Mouse (Mus musculus) layer of hippocampus, adult 9-11 months (tissue): ENCODE results near the gene Cog1.

ENCODE experiments used
- DNase-seq: peaks from one replicate; pipeline ENCODE4 v3.0.0; 2022

The Cog1 gene

DNA sequence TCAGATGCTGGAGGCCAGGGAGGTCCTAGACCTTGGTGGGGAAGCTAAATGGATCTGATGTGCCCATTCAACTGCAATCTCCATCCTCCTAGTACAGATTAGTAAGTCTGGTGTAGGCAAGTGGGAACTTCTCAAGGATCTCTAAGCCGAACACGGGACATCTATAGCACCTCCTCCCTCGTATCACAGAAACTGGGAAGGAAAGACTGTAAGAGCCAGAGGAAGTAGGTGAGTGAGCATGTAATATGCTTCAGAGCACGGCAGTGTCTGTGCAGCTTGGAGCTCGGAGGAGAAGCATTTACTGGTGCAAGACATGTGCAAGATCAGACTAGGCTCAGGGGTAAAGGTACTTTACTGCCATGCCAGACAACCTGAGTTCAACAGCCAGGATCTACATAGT is 19.9 kb downstream of the Cog1 start:
- DNase-seq = no peak

- DNase-seq = no peak
Observed at GRCm38 (mm10) chr11:113669711-113670110, 20.7 kb downstream of the Cog1 start.

DNA sequence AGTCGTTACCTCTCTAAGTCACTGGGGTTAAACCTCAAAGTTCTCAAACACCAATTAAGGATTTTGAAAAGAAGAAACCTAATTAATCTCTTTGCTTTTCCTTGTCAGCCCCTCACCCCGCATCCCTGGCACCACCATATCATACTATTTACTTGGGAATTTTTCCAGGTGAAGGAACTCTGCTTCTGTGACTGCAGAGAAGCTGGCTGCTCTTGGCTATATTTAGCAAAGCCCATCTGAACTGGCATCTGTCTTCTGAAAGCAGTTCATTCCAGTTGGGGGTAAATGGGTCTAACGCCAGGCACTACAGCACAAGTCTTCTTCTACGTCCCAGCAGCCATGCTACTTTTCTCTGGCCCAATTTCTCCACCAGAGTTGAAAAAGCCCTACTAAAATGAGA is 24.6 kb downstream of the Cog1 start:
- DNase-seq = peak; percentile 48

DNA sequence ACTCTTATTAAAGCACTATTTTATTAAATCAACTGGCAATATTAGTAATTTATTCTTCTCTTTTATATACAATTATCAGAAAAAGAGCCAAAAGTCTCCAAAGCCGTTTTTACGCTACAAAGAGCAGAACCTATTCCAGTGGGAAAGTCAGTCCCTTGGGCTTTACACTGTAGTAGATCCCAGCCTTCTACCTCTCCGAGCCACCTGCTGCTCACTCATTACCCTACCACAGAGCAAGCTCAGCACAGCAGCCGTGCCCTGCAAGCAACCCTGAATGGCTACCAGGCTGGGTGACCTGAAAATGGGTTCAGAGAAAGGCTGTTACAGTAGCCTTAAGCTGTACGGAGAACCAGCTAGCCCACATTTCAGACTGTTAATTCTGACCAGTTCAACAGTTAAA is 25.6 kb downstream of the Cog1 start:
- no peak for DNase-seq

GRCm38 (mm10) chr11:113676847-113677246 is 27.9 kb downstream of the Cog1 start:
- no peak for DNase-seq

GRCm38 (mm10) chr11:113677378-113677777 is 28.4 kb downstream of the Cog1 start:
- no peak for DNase-seq

- no peak for DNase-seq
Observed at GRCm38 (mm10) chr11:113678373-113678772, 29.4 kb downstream of the Cog1 start.

GRCm38 (mm10) chr11:113680954-113681353 is 32.0 kb downstream of the Cog1 start:
- DNase-seq = no peak

DNA sequence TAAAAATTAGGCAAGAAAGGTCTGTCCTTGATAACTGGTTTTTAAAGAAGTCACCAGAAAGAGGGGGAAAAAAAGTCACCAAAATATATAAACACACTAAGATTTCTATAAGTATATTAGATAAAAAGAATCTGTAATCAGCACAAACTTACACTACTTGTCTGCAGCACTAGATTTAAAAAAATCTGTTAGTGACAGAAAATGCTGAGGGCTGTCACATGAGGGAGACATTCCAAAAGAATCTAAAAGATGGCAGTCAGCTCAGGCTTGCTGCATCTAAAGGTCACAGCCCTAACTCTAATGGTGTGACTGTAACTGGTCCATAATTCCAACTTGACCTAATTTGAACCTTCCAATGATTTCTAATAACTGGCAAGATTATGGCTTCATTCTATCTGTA is 33.0 kb downstream of the Cog1 start:
- no peak for DNase-seq

GRCm38 (mm10) chr11:113682897-113683626 is 34.1 kb downstream of the Cog1 start:
- peak; percentile 40 for DNase-seq

- DNase-seq = no peak
Observed at GRCm38 (mm10) chr11:113683627-113683956, 34.6 kb downstream of the Cog1 start.

DNA sequence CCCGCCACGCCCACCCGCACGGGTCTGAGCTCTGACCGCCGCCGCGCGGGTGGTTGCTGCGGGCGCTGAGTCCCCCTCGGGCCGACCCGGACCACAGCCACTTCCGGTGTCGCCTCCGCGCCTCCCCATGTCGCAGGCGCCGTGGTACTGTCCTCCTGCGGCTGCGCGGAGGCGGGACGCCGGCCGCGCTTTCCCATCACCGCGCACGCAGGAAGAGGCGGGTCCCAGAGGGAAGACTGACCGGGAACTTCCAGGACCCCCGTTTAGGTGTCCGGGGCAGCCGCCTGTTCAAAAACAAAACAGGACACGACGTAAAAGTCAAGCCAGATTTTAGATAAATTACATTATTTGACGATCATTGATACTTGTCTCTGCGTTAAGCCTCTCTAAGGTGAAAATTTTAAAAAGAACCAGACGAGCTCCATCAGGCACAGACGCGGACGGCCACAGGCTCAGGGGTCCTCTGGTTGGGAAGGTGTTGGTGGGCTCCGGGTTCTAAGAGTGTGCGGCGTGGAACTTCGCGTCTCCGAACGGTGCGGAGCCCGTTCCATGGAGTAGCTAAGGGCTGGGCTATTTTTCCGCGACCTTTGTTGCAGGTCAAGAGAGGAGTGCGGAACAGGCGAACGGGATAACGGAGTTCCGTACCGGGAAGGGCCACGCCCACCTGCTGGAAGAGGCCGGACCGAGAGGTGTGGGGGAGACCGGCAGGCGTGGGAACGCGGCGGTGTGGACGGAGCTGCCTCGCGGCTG is 35.2 kb downstream of the Cog1 start, which contains the start of the genes Fam104a and D11Wsu47e:
Gene Fam104a (minus strand): TSS at position 199 of the 750 bp plus-strand sequence.
Gene D11Wsu47e (plus strand): TSS at position 456 of the 750 bp plus-strand sequence.
- peak; percentile 96 for DNase-seq

GRCm38 (mm10) chr11:113684707-113685426 is 35.9 kb downstream of the Cog1 start:
- no peak for DNase-seq

- no peak for DNase-seq
Observed at GRCm38 (mm10) chr11:113687031-113687430, 38.1 kb downstream of the Cog1 start.

DNA sequence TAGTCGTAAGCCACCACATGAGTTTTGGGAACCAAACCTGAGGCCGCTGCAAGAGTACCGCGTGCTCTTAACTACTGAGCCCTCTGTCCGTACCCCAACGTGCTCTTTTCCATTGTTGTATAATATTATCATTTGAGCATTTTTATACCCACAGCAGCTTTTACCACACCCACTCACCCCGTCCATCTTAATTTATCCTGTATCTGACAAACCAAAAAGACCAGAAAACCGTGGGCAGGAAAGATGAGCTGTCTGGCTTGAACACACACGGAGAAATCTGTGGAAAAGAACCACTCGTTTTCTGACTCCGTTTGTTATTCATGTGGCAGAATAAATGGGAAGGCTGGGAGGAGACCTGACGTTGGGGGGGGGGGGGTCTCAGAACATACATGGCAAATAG is 41.5 kb downstream of the Cog1 start:
- peak; percentile 59 for DNase-seq

DNA sequence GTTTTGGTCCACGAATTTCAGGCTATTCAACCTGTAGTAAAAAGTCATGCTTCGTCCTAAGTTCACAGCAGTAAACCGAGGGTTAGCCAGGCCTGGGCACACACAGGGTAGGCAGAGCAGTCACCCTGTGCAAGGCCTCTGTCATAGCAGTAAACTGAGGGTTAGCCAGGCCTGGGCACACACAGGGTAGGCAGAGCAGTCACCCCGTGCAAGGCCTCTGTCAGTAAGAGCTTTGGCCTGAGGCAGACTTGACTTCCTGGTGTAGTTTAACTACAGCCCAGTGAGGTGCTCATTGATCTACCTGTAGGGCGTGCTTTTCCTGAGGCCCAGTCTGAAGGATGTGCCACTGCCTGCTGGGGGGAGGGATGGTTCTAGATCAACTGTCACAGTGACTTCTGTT is 42.3 kb downstream of the Cog1 start:
- DNase-seq = no peak

- DNase-seq = no peak
Observed at GRCm38 (mm10) chr11:113691851-113692250, 42.9 kb downstream of the Cog1 start.

- no peak for DNase-seq
Observed at GRCm38 (mm10) chr11:113697571-113697970, 48.6 kb downstream of the Cog1 start.

- DNase-seq = no peak
Observed at GRCm38 (mm10) chr11:113698013-113698545, 49.1 kb downstream of the Cog1 start.

DNA sequence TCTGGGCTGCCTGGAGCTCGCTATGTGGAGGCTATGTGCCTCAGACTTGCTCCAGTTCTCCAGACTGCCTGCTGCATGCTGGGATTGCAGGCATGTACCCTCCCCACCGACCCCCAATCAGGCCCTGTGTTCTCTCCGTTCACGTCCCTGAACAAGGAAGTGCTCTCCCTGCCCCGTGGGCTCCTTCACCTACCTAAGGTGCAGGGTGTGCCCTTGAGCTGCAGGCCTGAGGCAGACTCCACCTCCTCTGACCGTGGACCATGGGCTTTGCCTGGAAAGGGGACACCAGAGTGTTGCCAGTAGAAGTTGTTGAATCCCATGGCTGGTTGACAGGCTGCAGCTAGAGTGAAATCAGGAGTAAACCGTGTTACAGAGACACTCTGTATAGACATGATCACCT is 50.7 kb downstream of the Cog1 start:
- no peak for DNase-seq

GRCm38 (mm10) chr11:113703758-113704157 is 54.8 kb downstream of the Cog1 start:
- peak; percentile 73 for DNase-seq

GRCm38 (mm10) chr11:113705966-113706652 is 57.1 kb downstream of the Cog1 start:
- no peak for DNase-seq
